Mouse (Mus musculus): ENCODE results near the gene Tmc5. TPM values are rescaled to one million over a fixed set of nuclear protein-coding genes. Genes with fewer than 3 reads are reported as not detected.

The Tmc5 gene
- total RNA-seq (2012; rRNA removed): 0.80 and 0.90 TPM in 2 replicates

DNA sequence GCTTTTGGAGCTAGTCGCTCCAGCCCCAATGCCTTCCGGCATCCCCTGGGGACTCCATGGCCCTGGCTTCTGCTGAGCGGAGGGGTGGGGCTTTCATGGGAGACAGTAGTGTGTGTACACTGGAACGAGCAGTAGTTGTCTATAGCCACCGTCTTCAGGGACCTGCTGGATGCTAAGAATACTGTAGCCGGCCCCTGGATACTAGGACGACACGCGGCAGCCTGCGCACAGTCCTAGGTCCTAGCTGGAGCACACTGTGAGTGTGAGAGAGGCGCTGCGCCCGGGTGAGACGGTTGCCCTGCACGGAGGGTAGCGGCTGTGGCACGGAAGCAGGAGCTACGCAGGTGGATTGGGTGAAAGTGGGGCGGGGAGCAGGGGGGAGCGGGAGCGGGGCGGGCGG is at the start of gene Tmc5:
Gene Tmc5 (plus strand): TSS at position 97 of the 400 bp plus-strand sequence.
- in situ Hi-C loops (cut with MboI; ENCODE audit: low sequenced_read_pairs in 2 of 2, unreplicated experiment in 2 of 2): loop anchor here (10.0 to 25.0 kb wide), 2 partner anchors 98 to 285 kb away; no protein-coding TSS in a partner anchor
- Histone ChIP-seq H3K4me3 (ENCODE audit: insufficient read depth in 1 of 2, low read depth in 1 of 2, low read length in 2 of 2, poor library complexity in 1 of 2, severe bottlenecking in 1 of 2) (peak within 1 kb of the TSS; percentile 63 to 69), H3K9ac (ENCODE audit: insufficient read depth, low read depth, low read length, poor library complexity, severe bottlenecking) (peak within 1 kb of the TSS; percentile 55; the same call in 1 of the 2 replicates), H3K36me3 (ENCODE audit: control insufficient read depth, insufficient read depth, low read length, poor library complexity, severe bottlenecking) (no peaks in the 10 kb centered on the region; the same call in 1 of the 2 replicates), H3K27ac (ENCODE audit: insufficient read depth, low read depth, low read length, poor library complexity, severe bottlenecking) (no peak within 1 kb of the TSS), H3K9me3 (ENCODE audit: control insufficient read depth, insufficient read depth, low read depth, low read length) (no peaks in the 10 kb centered on the region), H3K4me1 (ENCODE audit: control insufficient read depth in 2 of 2, insufficient read depth in 2 of 2, low read length in 2 of 2, poor library complexity in 1 of 2) (peaks cover 13 to 20% of the 10 kb centered on the region in 2 experiments)
- TF ChIP-seq MAFK (IDR thresholded peaks at IDR 0.05; ENCODE audit: insufficient read depth, low read depth, low read length): no peak
- no peak for TF ChIP-seq HCFC1 (IDR thresholded peaks at IDR 0.05; ENCODE audit: borderline replicate concordance, insufficient read depth, low read length)
- no peak for TF ChIP-seq CHD2 (IDR thresholded peaks at IDR 0.05; ENCODE audit: low read depth, low read length)
- TF ChIP-seq ZC3H11A (IDR thresholded peaks at IDR 0.05; ENCODE audit: borderline replicate concordance, low read depth, low read length): no peak
- DNase-seq (ENCODE audit: low read depth, low spot score): peak; percentile 47

DNA sequence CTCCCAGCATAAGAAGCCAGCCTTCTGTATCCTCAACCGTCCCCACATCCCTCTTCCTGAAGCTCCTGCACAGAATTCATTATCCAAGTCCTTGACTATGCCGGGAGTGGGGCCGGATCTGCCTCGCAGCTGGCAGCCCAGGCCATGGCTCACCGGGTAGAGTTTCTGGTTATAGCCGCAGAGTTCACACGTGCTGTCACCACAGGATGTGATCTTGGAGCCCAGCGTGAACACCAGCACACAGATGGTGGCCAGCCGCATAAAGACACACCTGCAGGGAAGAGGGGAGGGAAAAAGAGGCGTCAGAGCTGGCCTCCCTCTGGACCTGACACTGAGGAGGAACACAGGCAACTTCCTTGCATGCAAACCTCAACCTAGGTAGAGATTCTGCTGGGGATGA is 49.6 kb upstream of the Tmc5 start:
- no peaks in the 10 kb centered on the region for H3K9me3 ChIP-seq (ENCODE audit: control insufficient read depth, insufficient read depth, low read depth, low read length)
- in situ Hi-C loops (cut with MboI; ENCODE audit: low sequenced_read_pairs in 2 of 2, unreplicated experiment in 2 of 2): no loop called here
- H3K27ac ChIP-seq (ENCODE audit: insufficient read depth, low read depth, low read length, poor library complexity, severe bottlenecking): no peak overlapping the region
- no peak overlapping the region for H3K4me3 ChIP-seq (ENCODE audit: insufficient read depth in 1 of 2, low read depth in 1 of 2, low read length in 2 of 2, poor library complexity in 1 of 2, severe bottlenecking in 1 of 2)
- no peak for DNase-seq (ENCODE audit: low read depth, low spot score)
- H3K4me1 ChIP-seq (ENCODE audit: control insufficient read depth in 2 of 2, insufficient read depth in 2 of 2, low read length in 2 of 2, poor library complexity in 1 of 2): no peaks in the 10 kb centered on the region; a peak in 1 of 4 replicates
- no peak overlapping the region for H3K9ac ChIP-seq (ENCODE audit: insufficient read depth, low read depth, low read length, poor library complexity, severe bottlenecking)
- H3K36me3 ChIP-seq (ENCODE audit: control insufficient read depth, insufficient read depth, low read length, poor library complexity, severe bottlenecking): no peaks in the 10 kb centered on the region
- TF ChIP-seq HCFC1 (IDR thresholded peaks at IDR 0.05; ENCODE audit: borderline replicate concordance, insufficient read depth, low read length) (no peak), MAFK (IDR thresholded peaks at IDR 0.05; ENCODE audit: insufficient read depth, low read depth, low read length) (no peak), CHD2 (IDR thresholded peaks at IDR 0.05; ENCODE audit: low read depth, low read length) (no peak), ZC3H11A (IDR thresholded peaks at IDR 0.05; ENCODE audit: borderline replicate concordance, low read depth, low read length) (no peak), ZNF384 (IDR thresholded peaks at IDR 0.05; ENCODE audit: low read depth, low read length) (no peak)

DNA sequence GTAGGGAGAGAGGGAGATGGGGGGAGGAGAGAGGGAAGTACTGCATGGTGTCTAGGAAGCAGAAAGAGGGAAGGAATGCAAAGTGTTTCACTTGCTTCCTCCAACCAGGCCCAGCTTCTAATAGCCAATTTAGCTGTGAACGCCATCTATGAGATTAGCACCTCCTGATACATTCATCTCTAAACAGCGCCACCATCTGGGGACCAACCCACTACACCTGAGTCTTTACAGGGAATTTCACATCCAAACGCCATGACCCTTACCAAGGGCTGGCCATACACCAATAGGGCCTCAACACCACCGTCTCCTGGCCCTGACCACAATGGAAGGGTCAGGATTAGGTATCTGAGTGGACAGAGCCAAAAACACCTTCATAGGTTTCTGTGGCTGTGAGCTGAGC is 43.2 kb upstream of the Tmc5 start:
- in situ Hi-C loops (cut with MboI; ENCODE audit: low sequenced_read_pairs in 2 of 2, unreplicated experiment in 2 of 2): no loop called here
- DNase-seq (ENCODE audit: low read depth, low spot score): peak; percentile 33
- no peaks in the 10 kb centered on the region for H3K36me3 ChIP-seq (ENCODE audit: control insufficient read depth, insufficient read depth, low read length, poor library complexity, severe bottlenecking)
- TF ChIP-seq MAFK (IDR thresholded peaks at IDR 0.05; ENCODE audit: insufficient read depth, low read depth, low read length): no peak
- no peak for TF ChIP-seq HCFC1 (IDR thresholded peaks at IDR 0.05; ENCODE audit: borderline replicate concordance, insufficient read depth, low read length)
- TF ChIP-seq ZNF384 (IDR thresholded peaks at IDR 0.05; ENCODE audit: low read depth, low read length): no peak
- no peak for TF ChIP-seq ZC3H11A (IDR thresholded peaks at IDR 0.05; ENCODE audit: borderline replicate concordance, low read depth, low read length)
- TF ChIP-seq CHD2 (IDR thresholded peaks at IDR 0.05; ENCODE audit: low read depth, low read length): no peak
- H3K9ac ChIP-seq (ENCODE audit: insufficient read depth, low read depth, low read length, poor library complexity, severe bottlenecking): no peak overlapping the region
- H3K4me3 ChIP-seq (ENCODE audit: insufficient read depth in 1 of 2, low read depth in 1 of 2, low read length in 2 of 2, poor library complexity in 1 of 2, severe bottlenecking in 1 of 2): no peak overlapping the region
- H3K4me1 ChIP-seq (ENCODE audit: control insufficient read depth in 2 of 2, insufficient read depth in 2 of 2, low read length in 2 of 2, poor library complexity in 1 of 2): no peaks in the 10 kb centered on the region; a peak in 1 of 4 replicates
- no peak overlapping the region for H3K27ac ChIP-seq (ENCODE audit: insufficient read depth, low read depth, low read length, poor library complexity, severe bottlenecking)
- no peaks in the 10 kb centered on the region for H3K9me3 ChIP-seq (ENCODE audit: control insufficient read depth, insufficient read depth, low read depth, low read length)

- DNase-seq (ENCODE audit: low read depth, low spot score): no peak
- H3K4me3 ChIP-seq (ENCODE audit: insufficient read depth in 1 of 2, low read depth in 1 of 2, low read length in 2 of 2, poor library complexity in 1 of 2, severe bottlenecking in 1 of 2): no peak overlapping the region
- no peak overlapping the region for H3K9ac ChIP-seq (ENCODE audit: insufficient read depth, low read depth, low read length, poor library complexity, severe bottlenecking)
- no peaks in the 10 kb centered on the region for H3K36me3 ChIP-seq (ENCODE audit: control insufficient read depth, insufficient read depth, low read length, poor library complexity, severe bottlenecking)
- no peaks in the 10 kb centered on the region for H3K9me3 ChIP-seq (ENCODE audit: control insufficient read depth, insufficient read depth, low read depth, low read length)
- no peaks in the 10 kb centered on the region; a peak in 1 of 4 replicates for H3K4me1 ChIP-seq (ENCODE audit: control insufficient read depth in 2 of 2, insufficient read depth in 2 of 2, low read length in 2 of 2, poor library complexity in 1 of 2)
- TF ChIP-seq ZC3H11A (IDR thresholded peaks at IDR 0.05; ENCODE audit: borderline replicate concordance, low read depth, low read length) (no peak), CHD2 (IDR thresholded peaks at IDR 0.05; ENCODE audit: low read depth, low read length) (no peak), MAFK (IDR thresholded peaks at IDR 0.05; ENCODE audit: insufficient read depth, low read depth, low read length) (no peak), ZNF384 (IDR thresholded peaks at IDR 0.05; ENCODE audit: low read depth, low read length) (no peak), HCFC1 (IDR thresholded peaks at IDR 0.05; ENCODE audit: borderline replicate concordance, insufficient read depth, low read length) (no peak)
- H3K27ac ChIP-seq (ENCODE audit: insufficient read depth, low read depth, low read length, poor library complexity, severe bottlenecking): no peak overlapping the region
- in situ Hi-C loops (cut with MboI; ENCODE audit: low sequenced_read_pairs in 2 of 2, unreplicated experiment in 2 of 2): no loop called here
Measured at GRCm38 (mm10) chr7:118554290-118554689, 42.8 kb upstream of the Tmc5 start.
